Mouse (Mus musculus) mature B cell (primary cell): ENCODE measurements around the gene Gm21818.
"Not testable (repeated sequence)": the region's sequence is repeated elsewhere in the genome, so short reads cannot be mapped to it uniquely, and the experiment has no call there.

Source experiments
- in situ Hi-C: fragments of 300-500 bp; cut with MboI; formaldehyde crosslinking; loops from 2 replicates; pipeline ENCODE4 v1.14.3; 2019

Gm21818 gene

GRCm38 (mm10) chr13:120172133-120172532 lies at the start of gene Gm21818:
Gm21818 (plus strand) TSS chr13:120172433.
- in situ Hi-C loops, result not testable (repeated sequence)

- in situ Hi-C loops, result not testable (repeated sequence)
Observed at GRCm38 (mm10) chr13:120139946-120140345, 32.3 kb upstream of the Gm21818 start, which contains the start of gene Gm20767. Gm20767 (plus strand) TSS chr13:120140246.

DNA sequence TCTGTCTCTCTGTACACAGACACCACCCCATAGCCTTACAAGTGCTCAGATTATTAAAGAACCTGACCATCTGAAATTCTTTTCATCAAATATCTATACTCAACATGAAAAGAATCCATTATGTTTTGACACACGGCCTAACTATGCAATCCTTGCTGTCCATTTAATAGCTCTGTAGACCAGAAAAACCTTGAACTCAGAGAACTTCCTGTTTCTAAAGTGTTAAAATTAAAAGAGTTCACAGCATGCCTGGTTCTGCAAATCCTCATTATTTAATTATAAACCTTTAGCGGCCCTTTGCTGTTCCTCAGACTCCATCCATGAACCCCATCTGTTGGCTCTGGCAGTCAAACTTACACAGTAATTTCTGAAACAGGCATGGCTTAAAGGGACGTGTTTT lies 29.9 kb upstream of the Gm21818 start:
- in situ Hi-C loops, result not testable (repeated sequence)

DNA sequence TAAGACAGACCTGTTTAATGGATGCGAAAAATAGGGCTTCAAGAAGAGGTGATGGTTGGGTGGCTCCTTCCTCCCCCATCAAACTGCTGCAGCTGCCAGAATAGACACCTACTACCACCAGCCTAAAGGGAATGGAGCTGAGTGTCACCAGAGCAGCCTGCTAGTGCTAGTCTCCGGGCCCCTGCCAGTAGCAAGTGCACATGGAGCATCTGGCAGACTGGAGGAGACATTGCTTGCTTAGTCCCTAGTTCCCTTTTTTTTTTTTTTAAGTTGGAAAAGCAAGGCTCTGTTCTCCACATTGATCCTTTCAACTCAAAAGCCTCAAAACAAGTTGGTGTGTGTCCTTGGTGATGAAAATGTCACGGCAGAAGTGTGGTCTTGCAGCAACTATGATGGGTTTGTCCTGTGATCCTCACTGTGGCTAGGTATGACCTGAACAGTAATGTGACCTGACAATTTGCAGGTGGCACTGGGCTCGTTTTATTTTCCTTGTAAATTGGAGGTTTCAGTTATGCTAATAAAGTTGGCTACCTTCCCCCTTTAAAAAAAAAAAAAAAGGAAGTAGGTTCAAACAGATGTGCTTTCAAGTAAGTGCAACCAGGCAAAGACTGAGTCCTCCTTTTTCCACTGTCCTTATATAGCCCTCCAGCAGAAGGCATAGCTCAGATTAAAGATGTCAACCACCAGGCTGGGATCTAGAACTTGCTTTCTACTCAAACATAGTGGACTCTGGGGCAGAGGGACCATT lies 22.4 kb upstream of the Gm21818 start:
- in situ Hi-C loops, result not testable (repeated sequence)

GRCm38 (mm10) chr13:120150589-120150988 lies 21.6 kb upstream of the Gm21818 start:
- in situ Hi-C loops, result not testable (repeated sequence)

DNA sequence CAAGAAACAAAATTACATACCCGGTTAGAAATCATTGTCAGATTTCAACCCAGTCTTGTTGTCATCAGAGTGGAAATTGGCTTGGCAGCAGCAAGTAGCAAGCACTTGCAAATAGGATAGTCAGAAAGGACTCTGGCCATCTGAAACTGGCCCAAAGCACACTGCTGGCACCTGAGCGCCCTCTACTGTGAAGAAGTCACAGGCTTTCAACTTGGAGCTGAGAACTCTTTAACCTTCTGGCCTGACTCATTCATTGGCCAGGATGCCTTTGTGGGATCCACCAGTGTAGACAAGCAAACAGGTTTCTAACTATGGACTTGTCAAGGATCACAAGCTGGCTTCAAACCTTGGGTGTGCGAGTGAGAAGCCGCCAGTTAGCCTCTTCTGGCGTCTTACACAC lies 3.9 kb upstream of the Gm21818 start:
- in situ Hi-C loops, result not testable (repeated sequence)

DNA sequence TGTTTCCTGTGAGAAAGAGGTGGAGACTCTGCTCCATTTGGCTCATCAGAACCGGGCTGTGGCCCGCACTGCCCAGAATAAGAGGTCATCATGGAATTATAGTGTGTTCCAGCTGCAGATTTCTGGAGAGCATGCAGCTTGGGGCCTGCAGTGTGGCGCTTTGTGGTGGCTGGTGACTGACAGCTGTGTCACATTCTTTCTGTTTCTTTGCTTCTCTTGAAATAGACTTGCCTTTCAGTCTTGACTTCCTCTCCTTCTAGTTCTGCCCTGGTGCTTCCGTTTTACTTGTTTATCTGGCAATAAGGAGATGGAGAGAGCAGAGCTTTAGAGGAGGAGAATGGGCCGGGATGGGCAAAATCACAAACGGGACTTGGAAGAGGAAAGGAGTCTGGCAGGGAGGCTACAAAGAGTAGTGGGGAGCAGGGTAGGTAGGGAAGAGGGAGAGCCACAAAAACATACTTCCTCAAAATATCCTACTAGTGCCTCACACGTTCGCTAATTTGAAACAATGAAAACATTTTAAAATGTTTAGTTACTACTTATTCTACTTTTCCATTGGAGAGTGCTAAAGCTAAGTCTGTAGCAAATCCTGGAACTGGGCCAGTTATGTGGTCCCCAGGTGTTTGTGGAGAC lies 24.1 kb downstream of the Gm21818 start:
- in situ Hi-C loops, result not testable (repeated sequence)

GRCm38 (mm10) chr13:120215847-120216246 lies 43.6 kb downstream of the Gm21818 start, which contains the start of gene Gm21762:
Gm21762 (minus strand) TSS chr13:120215947.
- in situ Hi-C loops, result not testable (repeated sequence)

DNA sequence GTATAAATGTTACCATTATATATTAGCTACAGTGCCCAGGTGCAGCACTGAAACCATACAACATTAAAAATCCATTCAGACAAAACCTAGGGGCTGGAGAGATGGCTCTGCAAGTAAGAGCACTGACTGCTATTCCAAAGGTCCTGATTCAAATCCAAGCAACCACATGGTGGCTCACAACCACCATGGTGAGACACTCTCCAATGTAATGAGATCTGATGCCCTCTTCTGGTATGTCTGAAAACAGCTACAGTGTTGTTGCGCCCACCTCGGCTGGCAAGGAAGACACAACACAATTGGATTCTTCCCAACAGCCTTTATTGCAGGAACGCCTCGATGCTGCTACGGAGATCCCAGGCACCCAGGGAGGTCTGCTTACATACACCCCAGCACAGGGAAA lies 48.7 kb downstream of the Gm21818 start:
- in situ Hi-C loops, result not testable (repeated sequence)

DNA sequence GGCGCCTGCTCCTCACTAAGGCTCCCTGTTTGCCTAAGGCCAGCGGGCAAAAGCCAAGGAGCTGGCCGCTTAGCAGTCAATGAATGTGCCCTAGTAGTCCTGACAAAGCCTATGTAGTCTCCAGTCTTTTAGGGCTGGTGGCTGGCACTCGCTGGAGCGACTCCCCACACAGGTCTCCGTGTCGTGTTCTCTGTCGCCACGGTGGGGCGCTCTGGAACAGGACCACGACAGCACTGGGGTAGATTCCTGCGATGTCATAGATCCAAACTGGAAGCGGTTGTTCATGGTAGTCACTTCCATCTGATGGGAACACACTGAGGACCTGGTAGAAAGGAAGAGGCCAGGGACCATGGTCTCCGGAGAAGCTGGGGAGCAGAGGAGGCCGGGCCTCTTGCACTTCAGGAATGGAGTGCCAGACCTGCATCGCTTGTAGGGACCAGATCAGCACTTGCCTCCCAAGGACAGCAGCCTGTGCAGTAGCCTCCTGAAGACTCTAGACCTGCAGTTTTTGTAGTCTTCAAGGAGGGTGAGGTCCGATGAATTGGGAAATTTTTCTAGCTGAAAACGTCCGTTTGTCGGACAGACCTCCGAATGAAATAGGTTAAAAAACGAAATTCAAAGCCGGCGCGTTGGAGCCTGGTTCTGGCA lies 50.9 kb downstream of the Gm21818 start:
- in situ Hi-C loops, result not testable (repeated sequence)
